Mouse (Mus musculus) heart, adult 9 months (tissue): Measurements from ENCODE around the gene Tmem175.
A peak's percentile ranks its signal among the peaks of the same experiment; 100 is the strongest.
"Not testable (repeated sequence)": the region's sequence is repeated elsewhere in the genome, so short reads cannot be mapped to it uniquely, and the experiment has no call there.

Experiments used
- DNase-seq, 2 experiments: peaks; one replicate each; pipeline ENCODE4 v3.0.0; 2022; ENCODE audit warnings: low spot score in 2 of 2

The Tmem175 gene

DNA sequence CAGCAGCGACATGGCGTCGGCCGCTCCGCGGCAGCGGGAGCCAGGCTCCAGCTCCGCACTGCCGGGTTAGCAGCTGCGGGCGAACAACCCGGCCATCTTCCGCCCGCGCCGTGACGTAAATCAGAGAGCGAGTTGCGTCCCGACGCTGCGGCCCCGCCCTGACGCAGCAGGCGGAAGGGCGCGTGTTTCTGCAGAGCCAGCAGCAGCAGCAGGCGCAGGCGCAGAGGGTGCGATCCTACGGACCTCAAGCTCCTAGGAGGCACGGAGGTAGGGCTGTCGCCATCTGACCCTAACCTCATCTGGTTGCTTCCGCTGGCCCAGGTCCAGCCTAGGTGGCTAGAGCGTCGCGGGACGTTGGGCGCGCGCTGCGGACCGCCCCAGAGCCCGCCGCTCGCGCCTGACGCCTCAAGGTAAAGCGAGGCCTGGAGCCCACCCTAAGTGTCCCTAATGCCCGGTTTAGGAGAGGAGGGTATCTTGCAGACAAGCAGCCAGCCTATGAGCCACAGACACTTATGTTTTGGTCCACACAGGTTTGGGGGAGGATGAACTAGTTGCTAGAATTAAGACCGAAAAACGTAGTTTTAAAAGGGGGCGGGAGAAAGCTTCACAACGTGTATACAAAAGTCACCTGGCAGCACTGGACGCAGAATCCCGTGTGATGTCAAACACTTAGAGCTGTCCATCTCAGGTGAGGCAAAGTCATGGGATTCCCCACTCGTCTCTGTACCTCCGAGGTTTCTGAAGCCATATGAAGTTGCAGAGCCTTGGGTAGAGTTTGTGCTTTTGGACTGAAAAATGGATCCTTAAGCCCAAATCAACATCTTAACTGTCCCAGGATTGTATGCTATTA, at the start of gene Tmem175, which contains the start of gene Gak:
TSS of gene Tmem175 (plus strand) at position 137 of the 850 bp plus-strand sequence.
TSS of gene Gak (minus strand) at position 122 of the 850 bp plus-strand sequence.
- DNase-seq, result peak; percentile 91 to 93

DNA sequence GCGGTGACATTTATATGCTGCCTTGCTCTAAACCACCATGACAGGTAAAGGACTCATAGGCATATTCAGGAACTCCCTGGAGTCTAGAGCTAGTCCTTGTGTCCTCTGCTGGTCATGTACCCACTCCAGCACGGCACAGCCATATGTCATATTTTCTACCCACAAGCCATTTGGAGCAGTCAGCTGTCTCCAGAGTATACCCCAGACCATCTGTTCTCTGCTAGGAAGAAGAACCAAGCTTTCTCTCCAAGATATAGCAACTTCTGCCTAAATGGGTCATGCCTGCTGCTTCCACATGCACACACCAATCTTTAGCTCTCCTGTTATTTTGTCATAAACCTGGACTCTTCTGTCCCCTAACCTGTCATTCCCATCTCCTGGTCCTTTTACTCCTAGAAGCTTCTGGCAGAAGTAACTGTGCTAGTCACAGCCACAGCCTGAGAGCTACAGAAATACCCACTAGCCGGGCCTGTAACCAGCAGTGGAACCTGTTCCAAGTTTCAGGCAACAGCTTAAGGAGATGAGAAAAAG, 48.1 kb upstream of the Tmem175 start:
- DNase-seq, result no peak

DNA sequence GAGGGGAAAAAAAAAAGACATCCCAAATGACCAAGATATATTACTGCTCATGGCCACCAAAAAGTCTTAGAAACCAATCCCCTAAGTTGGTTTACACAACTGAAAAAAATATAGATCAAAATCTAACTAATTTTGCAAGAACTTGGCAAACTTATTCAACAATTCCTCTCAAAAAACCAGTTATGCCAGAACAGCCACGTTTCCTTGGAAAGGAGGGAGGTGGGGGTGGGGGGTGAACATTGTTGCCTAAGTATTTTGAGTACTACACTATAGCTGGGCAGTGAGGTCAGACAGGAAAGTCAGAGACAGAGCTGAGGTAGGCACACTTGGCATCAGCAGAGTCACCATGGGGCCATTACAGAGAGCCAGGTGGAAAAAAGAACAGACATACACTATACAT, 29.6 kb upstream of the Tmem175 start:
- no peak for DNase-seq

DNA sequence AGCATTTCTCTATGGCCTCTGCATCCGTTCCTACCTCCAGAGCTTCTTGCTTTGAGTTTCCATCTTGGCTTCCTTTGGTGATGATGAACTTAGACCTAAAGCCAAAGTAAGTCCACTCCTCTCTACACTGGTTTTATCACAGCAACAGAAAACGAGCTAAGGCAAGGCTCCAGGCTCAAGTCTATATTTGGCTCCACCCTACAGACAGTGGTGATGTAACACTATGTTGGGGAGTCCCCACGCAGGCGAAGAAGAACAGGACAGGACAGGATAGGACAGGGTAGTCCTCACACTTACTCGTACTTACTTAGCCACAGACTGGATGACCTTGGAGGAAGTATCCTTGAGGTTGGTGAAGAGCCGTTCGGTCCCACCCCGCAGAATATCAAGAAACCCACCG, 27.0 kb upstream of the Tmem175 start:
- no peak for DNase-seq

DNA sequence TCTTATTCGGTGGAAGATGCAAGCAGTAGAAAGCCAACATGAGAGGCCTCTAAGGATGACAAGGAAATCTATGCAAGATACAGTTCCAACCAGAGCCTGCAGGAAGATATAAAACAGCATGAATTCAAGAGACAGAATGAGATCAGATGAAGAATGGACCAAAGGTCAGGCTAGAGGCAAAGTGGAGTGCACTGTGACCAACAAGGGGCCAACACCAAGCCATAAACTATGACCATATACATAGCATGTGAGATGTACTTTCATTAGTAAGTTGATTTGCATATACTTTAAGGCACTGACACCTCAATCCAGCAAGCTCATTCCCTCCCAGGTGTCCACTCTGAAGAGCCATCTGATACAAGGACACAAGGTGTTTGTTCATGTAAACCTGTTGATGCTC, 19.1 kb upstream of the Tmem175 start:
- no peak for DNase-seq

DNA sequence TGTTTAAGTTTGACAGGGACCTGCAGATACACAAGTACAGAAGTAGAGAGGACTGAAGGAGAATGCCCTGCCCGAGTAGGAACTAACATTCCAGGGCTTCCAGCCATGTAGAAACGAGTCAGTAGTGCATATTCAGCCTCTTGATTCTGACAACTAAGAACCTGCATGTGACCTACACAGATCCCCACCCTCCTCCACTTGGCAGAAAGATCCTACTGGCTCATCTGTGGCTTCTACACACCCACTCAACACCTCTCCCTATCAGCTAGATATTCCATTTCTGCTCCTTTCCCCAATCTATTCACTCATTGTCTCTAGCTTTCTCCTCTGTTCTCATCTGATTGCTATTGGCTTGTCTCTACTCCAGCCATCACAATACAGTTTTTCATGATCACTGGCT, 7.7 kb upstream of the Tmem175 start:
- DNase-seq, result peak; percentile 6 to 19

DNA sequence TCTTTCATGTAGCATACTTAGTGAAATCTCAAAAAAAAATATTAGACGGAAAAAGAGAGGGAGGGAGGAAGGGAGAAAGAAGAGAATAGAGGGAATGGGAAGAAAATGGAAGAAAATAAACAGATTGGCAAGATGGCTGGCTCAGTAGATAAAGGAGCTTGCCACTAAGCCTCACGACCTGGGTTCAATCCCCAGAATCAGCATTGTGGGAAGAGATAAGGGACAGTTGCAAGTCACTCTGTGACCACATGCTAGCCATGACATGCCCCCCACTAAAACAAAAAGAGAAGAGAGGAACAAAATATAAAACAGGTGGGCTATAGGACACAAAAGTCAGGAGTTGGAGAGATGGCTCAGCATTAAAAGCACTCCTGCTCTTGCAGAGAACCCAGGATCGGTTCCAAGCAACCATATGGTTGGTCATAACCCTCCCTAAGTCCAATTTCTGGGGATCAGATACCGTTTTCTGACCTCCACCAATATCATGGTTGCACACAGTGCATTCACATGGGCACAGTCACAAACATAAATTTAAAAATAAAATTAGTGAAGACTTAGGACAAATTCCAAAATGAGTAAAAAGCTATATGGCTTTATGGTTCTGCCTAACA, 3.4 kb upstream of the Tmem175 start:
- no peak for DNase-seq

DNA sequence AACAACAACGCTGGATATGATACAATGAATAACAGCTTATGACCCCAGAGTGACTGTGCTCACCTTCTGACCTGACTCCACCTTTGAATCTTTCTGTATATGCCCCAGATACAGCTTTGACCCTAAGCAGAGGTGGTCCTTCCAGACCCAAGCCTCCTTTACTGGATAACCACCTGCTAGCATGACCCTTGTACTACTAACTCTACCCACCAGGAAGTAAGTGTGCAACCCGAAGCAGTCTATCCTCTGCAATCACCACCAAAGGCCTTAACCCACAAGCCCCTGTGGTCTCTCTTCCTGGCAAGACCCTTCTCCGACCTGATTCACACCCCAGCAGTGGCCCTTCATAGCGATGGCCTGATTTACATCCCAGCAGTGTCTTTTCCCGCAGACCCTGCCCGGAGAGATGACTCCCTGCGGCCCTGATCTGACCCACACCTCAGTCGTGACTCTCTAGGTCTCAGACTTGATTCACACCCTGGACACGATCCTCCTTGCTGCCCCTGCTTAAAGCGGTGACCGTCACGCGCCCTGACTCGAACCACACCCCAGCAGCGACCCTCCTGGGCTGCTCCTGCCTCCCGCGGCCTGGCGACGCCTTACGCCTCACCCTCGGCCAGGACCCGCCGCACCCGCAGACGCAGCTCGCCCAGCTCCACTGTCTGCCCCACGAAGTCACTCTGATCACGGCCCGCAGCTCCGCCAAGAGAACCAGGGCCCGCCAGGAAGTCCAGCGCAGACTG, 508 bp upstream of the Tmem175 start:
- peak in 1 of 2 experiments; percentile 5 for DNase-seq

DNA sequence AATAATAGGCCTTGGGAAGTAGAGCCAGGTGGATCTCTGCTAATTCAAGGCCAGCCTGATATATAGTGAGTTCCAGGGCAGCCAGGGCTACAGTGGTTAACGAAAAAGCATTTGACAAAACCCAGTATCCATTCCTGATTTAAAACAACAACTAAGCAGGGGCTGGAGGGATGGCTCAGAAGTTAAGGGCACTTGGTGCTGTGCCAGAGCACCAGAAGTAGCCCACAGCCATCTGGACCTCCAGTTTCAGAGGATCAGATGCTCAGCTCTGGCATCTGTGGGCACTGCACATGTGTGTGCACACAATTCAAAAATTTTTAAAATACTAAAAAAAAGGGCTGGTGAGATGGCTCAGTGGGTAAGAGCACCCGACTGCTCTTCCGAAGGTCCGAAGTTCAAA, 4.1 kb downstream of the Tmem175 start:
- no peak for DNase-seq

DNA sequence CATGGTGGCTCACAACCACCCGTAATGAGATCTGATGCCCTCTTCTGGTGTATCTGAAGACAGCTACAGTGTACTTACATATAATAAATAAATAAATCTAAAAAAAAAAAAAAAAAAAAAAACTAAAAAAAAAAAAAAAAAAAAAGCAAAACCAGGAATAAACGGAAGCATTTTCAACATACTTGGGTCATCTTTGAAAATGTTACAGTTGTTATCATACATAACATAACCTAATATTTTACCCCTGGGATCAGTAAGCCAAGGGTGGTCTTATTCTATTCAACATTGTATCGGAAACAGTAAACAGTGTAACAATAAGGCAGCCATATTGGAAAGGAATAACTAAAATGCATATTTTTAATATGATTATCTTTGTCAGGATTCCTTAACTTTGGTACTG, 4.5 kb downstream of the Tmem175 start:
- DNase-seq, result not testable (repeated sequence)

DNA sequence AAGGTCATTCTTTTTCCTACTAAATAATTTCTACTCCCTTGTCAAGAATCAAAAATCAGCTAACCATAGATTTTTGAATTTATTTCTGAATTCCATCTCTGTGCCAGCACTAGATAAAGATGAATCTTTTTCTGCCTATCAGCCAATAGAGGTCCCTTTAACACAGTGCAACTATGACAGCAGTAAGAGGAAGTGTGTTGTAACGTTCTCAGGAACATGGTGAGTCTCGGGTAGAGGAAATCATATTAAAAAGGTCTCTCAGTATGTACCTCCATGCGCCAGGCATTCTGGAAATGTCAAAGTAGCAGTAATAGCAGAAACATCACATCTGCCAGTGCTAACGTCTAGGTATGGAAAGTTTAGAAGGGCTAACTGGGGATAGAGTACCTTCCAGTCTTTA, 6.6 kb downstream of the Tmem175 start:
- DNase-seq, result no peak

DNA sequence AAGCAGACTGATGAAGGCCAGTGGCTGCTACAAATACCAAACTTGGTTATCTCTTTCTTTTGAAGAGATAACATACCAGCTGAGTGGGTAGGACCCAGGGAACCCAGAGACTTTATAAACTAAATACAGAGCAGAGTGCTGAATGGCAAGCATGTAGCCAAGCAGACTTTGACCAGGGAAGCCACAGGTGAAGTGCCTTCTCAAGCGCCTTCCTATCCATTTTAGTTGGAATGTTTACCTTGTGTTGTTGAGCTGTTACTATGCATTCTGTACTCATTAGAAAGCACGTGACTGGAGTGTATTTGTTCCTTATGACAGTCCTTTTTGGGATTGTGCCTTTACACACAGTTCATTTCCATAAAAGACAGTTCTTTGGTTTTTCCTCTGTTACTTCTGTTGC, 14.1 kb downstream of the Tmem175 start:
- no peak for DNase-seq

DNA sequence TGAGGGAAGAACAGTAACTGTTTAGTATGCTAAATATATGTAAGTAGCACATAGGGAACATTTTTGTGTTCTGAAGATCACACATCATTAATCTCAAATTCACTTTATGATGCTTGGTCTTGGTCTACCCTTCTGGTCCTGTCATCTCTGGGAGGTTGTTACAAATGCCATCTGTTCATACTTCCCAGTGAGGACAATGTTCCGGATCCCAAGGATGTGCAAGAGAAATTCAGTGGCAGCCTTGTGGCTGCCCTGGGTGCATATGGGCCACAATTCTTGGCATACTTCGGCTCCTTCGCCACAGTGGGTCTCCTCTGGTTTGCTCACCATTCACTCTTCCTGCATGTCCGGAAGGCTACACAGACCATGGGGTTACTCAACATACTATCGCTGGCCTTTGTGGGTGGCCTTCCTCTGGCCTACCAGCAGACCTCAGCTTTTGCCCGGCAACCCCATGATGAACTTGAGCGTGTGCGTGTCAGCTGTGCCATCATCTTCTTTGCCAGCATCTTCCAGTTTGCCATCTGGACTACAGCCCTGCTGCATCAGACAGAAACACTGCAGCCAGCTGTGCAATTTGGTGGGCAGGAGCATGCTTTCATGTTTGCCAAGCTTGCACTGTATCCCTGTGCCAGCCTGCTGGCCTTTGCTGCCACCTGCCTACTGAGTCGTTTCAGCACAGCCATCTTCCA, 16.2 kb downstream of the Tmem175 start:
- no peak for DNase-seq

DNA sequence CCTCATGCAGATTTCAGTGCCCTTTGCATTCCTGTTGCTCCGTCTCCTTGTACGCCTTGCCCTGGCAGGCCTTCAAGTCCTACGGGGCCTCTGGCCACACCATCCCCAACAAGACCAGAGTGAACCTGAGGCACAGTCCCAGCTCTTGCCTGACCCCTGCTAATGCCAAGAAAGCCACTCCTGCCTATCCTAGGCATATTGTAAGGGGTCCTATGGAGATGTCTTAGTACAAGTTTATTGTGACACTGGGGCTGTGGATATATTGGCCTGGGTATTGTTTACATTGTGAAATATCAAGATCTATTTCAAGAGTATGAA, 16.7 kb downstream of the Tmem175 start:
- DNase-seq, result no peak

DNA sequence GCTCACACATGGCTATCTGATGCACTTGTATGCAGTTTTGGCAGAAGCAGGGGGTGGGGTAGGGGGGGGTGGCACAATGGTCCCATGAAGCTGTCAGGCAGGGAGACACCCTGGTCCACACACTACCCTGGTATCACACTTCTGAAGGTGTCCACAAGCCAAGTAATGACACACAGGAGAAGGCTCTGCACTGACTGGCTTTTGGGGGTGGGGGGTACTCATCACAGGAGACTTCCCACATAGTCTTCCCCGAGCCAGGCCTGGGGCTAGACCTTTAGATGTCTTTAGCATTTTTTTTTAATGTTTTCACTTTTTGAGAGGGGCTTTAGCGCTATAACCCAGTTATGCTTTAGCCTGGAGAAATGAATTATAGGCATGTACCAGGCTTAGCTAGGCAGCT, 17.7 kb downstream of the Tmem175 start:
- no peak for DNase-seq

DNA sequence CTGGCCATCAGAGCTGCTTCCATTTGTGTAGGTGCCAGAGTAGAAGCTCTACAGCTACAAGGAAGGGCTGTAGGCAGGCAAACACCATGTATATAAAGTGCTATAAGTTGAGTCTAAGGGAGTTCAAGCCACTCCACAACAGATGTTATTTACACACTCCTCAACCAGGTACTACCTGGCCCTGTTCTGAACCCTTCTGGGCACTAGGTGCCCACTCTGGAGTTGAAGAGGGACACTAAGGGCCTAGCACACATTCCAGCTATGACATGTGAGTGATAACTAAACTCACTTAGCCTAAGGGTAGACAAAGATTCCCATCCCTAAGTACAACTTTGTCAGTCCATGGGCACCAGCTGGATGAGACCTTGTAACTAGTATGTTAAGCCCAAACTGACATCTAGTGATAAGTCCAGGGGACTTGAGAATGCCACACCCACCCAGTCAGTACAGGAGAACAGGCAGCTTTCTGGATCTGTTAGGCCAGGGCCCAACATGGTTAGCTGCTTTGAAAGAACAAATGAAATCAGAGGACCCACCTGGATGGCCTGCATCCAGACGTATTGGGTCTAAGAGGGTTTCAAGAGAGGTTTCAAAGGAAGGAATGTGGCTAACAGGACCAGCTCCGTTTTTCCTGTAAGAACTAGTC, 18.4 kb downstream of the Tmem175 start:
- DNase-seq, result no peak

DNA sequence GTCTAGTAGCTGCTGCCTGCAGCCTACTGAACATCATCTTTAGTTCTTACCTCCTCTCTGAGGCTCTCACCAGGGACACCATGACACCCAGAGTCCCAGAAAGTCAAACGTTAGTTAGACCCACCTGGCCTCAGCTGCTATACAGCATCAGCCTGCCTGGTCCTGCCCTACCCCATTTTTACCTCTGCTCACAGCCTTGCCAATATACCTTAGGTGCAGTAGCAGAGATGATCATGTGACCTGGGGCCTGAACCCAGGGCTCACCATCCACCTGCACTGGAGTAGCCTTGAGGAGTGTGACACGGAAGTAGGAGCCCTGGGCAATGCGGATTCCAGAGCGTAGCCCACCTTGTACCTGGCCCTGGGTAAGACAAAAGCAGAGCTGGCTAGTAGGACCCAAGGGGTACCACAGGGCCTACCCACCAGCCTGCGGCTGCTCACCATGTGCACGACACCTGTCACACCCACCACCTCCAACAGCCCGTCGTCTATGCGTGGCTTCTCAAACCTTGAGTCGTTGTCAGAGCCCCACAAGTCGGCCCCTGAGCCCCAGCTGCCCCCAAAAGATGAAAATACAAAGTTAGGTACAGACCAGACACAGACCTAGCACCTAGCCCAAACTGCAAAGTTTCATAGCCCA, 19.5 kb downstream of the Tmem175 start:
- DNase-seq, result no peak

DNA sequence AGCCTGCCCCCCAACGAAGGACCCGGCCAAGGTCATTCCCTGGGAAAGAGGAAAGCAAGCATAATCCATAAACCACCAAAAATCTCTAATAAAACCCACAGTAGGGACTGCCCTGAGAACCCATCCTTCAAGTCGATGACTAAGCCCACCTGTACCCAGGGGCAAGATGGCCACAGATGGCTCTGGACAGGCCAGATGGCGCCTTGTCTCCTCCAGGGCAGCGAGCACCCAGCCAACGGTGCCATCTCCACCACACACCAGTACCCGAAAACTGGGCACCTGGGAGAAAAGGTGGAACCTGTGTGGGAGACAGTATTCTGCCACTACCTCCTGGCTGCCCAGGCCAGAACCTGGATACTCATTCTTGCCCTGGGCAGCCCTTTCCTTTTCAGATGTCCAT, 20.8 kb downstream of the Tmem175 start:
- DNase-seq, result no peak

DNA sequence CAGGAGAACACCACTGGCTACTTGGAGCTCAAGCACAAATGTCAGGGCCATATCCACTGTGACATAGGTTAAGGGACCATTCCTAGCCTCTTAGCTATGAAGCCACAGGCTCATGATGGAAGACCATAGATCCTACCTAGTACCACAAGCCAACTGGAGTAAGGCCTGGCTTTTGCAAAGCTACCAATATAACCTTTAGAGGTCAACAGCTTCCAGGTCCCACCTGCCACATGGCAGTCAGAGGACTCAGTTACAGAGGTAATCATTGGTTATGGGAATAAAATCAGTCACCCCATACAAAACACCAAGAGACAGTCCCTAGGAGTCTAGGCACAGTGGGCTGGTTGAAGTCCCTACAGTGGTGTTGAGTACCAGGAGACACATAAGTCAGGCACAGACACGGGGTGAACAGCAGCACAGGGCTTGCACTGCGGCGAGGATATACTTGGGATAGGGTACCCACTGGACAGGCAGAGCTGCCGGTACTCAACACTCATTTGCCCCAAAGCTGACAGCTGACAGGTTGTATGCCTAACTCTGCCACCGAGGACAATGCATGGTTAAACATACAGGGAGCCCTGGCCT, 21.7 kb downstream of the Tmem175 start:
- no peak for DNase-seq

DNA sequence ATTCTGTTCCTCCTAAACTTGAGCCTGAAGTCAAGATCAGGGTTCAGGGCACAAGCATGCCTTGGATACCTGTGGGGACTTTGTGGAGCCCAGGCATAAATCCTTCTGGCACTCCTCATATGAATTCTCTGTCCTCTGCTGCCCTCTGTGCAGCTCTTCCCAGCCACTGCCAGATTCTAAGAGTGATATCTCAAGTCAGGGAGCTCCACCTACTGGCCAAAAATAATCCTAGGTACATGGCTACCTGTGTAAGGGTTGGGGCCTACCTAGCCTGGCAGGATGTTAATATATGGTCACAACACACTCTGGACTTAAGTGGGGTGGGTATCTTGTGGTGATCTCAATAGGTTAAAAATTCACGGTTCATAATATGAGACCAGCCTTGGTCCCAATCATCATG, 22.3 kb downstream of the Tmem175 start:
- DNase-seq, result peak in 1 of 2 experiments; percentile 39

DNA sequence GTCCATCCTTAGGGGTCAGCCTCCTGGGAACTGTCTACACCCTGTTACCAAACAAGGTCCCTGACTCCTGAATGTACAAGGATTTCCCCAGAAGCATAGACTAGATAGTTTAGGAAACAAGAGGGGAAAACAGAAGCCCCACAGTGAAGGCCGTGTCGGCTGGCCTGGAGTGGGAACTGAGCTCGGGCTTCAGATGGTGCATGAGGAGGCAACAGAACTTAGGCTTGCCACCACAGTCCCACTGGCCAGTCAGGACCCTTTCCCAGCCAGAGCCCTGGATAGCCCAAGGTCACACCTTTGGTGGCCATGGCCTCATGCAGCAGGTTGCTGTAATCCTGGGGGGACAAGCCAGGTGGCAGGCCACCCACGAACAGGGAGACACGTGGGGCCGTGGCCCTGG, 23.8 kb downstream of the Tmem175 start:
- DNase-seq, result no peak
